Mouse (Mus musculus) retina, adult 2 months (tissue): ENCODE results near the gene Gpx4.
"Not testable (repeated sequence)": the region's sequence is repeated elsewhere in the genome, so short reads cannot be mapped to it uniquely, and the experiment has no call there.

Experiments used
- DNase-seq: peaks from one replicate; pipeline ENCODE4 v3.0.0-alpha.2; 2012; ENCODE audit warnings: low read depth, low spot score

The Gpx4 gene

DNA sequence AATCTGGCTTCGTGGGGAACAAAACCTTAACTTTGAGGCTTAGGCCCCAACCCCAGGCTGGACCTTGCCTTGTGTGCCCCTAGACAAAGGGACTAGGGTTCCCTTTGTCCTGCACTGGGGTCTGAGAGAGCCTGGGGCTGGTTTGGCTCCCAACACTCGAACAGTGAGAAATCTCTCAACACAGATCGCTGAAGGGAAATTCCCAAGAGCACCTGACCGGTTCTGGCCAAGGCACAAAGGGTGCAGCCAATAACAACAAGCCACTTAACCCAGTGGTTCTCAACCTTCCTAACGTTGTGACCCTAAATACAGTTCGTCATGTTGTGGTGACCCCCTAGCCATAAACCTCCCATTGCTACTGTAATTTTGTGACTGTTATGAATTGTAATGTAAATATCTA is 3.3 kb downstream of the Gpx4 start:
- DNase-seq: no peak

DNA sequence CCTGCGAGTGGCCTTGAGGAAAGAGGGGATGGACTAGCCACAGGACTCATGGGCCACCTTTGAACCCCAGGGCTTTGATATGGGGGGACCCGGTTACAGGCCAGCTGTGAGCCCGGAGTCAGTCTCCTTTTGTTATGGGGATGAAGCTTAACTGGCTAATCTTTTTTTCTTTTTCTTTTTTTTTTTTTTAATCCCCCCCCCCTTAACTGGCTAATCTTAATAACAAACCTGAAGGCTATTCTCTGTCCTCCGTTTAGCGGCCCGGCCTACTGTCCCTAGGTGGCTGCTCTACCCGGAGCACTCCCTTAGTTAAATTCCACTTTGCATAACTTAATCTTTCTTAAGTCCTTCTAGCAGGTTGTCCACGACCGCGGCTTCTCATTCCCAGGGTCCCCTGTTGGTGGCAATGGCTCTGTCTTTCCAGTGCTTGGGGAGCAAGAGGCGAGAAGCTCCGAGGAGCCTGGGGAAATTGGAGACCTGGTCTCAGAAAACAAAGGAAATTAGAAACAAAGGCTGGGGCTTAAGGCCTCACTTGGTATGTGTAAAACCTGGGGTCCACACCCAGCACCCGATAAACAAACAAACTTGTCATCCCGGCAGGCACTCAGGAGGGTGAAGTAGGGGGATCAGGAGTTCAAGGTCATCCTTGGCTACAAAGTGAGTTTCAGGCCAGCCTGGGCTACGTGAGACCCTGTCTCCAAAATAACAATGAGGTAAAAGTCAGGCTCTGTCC is 4.1 kb downstream of the Gpx4 start:
- no peak for DNase-seq

DNA sequence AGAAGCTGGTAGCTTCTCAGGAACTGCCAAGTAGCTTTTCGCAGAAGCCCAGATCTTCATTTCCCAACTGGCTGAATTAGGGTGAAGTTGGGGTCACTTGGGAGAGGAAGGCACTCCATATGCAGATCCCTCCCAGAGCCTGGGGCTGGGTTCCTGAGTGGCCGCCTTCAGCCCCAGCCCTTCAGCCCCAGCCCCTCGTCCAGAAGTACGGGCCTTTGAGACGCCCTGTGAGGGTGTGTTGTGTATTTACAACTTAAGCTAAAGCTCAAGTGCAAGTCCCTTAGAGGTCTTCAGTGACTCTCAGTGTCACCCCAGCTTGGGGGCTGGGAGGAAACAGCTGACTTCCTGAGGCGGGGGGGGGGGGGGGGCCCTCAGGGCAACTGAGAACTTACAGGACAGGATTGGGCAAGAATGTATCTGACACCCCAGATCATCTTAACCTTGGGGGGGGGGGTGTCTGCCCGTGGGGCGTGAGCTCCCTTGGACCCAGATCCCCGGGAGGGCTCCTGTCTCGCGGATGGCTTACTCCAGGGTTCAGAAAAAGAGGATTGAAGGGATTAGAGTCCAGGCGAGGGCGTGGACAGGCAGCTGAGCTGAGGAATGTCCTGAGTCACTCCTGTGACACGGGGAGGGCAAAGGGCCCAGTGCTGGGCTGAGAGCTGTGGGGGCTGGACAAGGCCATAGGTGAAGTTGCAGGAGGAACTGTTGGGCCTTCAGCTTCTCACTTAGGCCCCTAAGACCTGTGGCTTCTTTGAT is 4.8 kb downstream of the Gpx4 start:
- DNase-seq: peak; percentile 84

DNA sequence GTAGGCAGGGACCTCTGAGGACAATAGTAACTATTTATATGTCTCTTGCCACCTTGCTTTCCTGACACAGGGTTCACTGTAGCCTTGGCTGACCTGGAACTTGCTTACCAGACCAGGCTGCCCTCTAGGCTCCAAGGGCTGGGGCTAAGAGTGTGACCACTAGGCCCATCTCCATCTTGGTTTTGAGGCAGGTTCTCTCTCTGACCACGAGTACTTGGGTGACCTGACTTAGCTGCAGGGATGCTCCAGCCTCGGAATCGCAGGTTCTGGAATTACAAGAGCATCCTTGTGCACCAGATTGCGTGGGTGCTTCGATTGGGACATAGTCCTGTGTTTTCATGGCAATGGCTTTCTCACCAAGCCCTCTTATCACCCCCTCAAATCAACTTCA is 5.4 kb downstream of the Gpx4 start:
- no peak for DNase-seq

DNA sequence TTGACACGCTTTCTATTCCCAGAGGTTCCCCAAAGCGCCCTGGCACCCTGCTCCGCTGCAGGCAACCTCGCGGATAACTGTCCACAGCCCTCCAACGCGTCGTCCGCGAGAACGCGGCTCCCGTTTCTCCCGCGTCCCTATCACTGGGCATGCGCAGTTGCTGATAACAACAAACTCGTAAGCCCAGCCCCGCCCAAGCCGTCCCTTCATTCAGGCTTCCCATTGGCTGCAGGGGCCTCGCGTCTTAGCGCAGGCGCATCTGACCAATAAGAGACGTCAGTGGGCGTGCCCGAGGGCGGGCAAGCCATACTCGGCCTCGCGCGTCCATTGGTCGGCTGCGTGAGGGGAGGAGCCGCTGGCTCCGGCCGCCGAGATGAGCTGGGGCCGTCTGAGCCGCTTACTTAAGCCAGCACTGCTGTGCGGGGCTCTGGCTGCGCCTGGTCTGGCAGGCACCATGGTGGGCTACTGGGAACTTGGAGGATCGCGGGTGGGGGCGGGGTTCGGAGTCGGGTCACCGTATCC is 6.4 kb downstream of the Gpx4 start:
- DNase-seq: peak; percentile 99

DNA sequence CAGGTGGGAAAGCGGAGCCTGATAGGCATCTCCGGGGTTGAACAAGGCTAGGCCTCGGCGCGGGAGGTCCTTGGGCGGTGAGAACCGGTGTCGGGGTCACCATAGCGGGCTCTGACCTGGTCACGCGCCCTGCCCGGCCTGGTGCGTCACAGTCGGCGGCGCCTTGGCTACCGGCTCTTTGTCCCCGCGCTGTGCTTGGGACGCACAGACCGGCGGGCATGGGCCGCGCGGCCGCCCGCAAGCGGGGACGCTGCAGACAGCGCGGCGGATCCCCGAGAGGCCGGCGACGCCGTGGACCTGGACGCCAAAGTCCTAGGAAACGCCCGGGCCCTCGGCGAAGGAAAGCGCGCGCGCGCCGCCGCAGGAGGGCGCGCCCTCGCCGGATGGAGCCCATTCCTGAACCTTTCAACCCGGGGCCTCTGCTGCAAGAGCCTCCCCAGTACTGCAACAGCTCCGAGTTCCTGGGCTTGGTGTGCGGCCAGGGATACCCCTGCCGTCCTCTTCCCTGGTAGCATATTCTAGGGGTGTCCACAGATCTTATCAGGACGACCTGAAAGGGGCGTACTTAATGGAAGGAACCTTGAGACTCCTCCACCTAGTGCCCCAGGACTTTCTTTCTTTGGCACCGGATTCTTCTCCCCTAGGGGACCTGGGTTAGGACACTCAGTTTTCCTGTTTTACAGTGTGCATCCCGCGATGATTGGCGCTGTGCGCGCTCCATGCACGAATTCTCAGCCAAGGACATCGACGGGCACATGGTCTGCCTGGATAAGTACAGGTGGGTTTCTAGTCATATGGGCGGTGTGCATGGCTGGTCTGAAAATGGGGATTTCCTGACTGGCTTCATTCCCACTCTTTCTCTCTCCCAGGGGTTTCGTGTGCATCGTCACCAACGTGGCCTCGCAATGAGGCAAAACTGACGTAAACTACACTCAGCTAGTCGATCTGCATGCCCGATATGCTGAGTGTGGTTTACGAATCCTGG is 7.2 kb downstream of the Gpx4 start:
- no peak for DNase-seq

DNA sequence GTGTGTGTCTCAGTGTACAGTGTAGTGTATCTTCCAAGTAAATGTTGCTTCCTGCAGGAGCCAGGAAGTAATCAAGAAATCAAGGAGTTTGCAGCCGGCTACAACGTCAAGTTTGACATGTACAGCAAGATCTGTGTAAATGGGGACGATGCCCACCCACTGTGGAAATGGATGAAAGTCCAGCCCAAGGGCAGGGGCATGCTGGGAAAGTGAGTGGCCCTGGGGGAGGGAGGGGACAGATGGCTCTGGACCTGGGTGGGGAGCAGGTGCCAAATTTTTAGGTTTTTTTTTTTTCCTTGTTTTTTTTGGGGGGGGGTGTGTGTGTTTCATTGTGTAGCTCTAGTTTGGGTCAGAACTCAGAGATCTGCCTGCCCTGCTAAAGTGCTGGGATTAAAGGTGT is 7.9 kb downstream of the Gpx4 start:
- not testable (repeated sequence) for DNase-seq

DNA sequence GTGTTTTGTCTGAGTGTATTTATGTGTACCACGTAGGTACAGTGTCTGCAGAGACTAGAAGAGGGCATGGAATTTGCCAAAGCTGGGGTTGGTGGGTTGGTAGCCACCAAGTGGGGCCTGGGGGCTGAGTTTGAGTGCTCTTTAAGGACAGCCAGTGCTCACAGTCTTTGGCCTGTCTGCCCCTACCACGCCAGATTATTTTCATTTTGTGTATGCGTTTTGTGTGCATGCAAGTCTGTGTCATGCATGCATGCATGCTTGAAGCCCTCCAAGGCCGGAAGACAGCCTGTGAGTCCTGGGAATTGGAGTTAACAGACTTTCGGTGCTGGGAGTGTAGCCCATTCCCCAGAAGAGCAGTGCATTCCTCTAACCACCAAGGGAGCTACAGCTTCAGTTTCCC is 8.4 kb downstream of the Gpx4 start:
- no peak for DNase-seq

DNA sequence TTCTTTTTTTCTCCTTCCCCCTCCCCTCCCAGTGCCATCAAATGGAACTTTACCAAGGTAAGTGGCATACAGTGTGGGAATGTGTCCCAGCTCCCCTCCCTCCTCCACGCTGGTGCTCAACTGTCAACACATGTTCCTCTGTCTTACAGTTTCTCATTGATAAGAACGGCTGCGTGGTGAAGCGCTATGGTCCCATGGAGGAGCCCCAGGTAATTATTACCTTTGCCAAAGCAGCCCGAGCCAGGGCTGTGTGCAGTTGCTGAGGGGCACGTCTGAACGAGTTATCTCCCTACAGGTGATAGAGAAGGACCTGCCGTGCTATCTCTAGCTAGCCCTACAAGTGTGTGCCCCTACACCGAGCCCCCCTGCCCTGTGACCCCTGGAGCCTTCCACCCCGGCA is 8.9 kb downstream of the Gpx4 start:
- DNase-seq: no peak

DNA sequence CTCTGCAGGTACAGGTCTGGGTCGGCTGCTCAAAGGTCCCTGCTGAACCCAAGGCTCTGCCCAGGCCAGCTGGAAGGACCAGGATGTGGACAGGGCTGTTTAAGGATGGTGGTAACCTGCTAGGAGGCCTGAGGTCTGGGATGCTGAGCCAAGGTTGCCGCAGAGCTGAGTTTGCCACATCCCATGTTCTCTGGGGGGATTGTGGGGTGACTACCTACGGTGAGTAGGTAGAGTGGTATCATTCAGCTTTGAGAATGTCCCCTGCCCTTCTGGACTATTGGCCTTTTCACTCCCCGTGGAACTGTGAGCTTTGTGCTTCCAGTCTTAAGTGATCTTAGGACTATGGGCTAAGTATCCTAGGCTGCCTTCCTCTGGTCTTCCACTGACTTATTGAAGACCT is 9.5 kb downstream of the Gpx4 start:
- no peak for DNase-seq

DNA sequence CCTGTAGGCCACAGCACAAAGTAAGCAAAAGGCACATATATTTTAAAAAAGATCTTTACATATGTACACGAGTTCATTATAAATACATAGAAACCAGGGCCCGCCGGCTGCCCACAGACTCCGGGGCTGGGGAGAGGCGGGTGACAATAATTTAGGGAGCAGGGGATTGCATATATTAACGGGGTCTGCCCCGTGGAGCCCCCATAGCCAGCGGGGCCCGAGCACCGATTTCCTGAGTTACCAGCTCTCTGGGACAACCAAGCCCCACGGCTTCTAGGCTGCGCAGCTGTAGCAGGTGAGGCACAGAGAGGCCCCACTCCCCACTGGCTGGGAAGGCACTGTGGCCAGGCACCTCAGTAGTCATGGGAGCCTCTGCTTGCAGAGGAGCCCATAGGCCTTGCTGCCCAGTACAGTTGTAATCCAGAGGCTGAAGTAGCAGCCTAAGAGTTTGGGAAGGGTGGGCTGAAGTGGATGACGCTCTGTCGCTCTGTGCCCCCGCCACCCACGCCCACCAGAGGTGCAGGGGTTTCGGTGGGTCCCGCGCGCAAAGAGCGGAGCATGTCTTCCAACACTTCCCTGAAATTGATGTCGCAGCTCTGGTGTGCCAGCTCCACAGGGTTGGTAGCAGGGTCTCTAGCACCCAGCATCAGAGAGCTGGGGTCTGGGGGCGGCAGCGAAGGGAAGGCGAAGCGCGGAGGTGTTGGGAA is 10.2 kb downstream of the Gpx4 start:
- DNase-seq: no peak

DNA sequence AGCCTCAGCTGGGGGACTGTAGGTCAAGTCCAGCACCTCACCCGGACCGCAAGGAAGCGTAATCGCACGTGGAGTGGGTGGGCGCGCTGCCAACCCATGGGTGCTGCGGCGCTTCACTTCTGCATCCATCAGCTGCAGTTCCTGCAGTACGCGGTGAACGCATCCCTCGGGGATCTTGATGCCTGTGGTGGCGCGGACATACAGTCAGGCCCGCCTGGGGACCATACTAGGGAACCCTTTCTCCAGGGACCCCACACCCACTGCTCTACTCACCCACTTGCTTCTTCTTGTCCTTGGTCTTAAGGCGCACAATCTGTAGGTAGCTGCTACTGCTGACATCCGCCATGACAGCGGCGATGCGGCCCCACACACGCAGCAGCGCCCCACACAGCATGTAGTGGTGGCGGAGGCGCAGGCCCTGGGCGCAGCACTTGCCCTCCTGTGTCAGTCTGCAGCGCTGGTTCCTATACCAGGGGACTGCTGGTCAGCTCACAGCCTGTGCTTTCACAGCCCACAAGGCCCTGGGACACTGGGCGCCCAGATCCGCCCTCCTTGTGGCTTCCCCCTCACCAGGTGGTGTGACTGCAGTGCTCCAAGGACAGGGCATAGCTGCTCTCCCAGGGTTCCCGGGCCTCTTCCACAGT is 10.8 kb downstream of the Gpx4 start:
- DNase-seq: no peak

DNA sequence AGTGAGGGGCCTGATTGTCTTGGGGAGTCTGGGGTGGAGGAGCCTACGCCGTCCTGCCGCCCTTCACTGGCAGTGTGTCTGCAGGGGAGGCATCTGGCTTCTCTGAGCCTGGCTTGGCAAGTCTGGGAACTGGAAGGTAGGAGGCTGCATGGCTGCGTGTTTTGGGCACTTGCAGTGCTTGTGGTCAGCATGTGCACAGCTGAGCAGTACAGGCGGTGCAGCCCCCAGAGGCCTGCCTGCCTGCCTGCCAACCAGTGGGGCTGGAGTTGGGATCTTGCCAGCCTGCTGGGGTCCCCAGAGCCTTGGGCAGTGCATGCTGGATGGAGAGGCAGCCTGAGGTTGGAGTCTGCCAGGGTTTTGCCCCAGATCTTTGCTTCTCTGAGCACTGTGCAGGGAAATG is 16.1 kb downstream of the Gpx4 start:
- no peak for DNase-seq

DNA sequence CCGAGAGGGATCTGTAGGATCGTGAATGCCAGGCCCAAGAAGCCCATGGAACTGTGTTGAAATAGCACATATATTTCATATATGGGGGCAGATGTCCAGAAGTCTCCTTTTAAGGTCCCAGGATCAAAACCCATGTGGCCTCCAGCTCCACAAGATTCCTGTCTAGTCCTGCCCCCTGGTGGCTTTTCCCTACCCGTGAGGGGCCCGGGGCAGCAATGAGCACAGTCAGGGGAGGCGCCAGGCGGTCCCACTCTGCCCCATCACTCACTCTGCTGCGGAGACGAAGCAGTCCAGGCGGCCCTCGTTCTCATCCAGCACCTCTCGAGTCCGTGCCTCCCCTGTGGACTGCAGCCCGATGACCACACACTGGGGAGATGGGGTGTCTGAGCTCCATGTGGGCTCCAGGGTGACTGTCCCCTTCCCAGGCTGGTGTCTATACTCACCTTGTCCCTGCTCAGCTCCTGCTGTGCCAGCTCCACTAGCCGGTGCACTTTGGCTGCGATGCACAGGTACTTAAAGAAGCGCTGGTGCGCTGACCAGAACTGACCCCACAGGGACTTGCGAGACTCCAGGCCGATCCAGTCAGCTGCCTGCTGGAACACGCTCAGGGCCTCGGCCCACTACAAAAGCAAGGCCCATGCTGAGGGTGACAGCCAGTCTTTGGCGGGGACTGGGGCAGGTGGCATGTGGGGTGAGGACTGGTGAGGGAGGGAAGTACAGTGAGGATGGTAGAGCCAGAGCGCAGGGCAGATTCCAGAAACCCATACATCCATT is 17.1 kb downstream of the Gpx4 start:
- no peak for DNase-seq

DNA sequence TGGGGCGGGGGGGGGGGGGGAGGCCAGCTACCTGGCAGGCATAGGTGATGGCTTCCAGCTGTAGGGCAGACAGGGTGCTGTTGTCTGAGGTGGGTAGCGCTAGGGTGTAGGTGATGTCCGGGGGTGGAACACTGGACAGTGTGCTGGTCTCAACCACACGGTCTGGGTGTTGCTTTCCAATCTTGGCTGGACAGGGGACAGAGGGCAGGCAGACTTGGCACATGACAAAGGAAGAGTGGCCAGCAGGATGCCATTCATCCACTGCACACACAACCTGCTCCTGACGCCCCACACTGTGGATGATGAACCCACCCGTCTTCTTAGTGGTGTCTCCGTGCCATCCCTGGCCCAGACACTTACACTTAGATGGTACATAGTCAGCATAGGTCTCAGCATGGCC is 22.3 kb downstream of the Gpx4 start:
- DNase-seq: no peak

DNA sequence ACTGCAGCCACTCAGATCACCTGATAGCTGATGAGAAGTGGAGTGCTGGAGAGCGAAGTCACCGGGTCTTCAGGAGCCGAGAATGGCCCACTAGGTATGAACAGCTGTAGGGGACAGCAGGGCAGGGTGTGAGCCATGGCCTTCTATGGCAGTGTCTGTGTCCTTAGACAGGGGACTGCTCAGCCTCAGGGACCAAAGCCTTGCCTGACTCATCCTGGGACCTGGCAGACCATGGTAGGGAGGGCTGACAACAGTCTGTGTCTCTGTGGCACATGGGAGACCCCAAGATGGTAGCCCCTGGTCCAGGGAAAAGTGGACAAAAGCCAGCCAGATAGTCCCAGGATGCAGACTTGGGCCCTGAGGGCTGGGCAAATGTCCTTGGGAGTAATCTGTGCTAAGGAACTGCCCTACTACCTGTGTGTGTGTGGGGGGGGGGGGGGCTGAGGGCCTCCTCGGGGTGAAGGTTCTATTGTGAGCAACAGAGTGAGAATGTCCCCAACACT is 23.0 kb downstream of the Gpx4 start:
- DNase-seq: no peak

DNA sequence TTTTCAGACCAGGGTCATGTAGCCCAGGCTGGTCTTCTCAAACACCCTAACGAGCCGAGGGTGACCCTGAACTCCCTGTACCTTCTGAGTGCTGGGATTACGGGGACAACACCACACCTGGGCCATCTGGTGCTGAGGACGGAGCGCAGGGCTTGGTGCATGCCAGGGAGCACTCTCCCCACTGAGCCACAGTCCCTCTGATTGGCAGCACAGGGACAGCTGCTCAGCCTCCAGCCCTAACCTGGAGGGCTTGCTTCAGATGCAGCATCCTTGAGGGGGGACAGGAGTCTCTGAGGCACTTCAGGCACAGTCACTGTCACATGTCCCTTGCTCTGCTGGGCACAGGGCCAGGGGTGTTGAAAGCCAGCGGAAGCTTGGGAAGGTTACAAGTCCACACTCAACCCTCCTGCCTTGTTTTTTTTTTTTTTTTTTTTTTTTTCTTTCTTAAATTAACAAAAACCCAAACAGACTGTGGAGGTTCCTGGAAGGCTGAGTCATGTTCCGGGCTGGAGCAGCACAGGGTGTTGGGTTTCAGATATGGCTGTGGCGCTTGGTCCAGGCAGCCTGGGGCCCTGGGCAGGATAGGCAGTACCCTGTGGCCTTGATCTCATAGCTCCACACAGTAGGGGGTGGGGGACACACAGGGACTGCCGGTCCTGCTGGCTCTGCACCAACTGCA is 24.0 kb downstream of the Gpx4 start:
- no peak for DNase-seq

DNA sequence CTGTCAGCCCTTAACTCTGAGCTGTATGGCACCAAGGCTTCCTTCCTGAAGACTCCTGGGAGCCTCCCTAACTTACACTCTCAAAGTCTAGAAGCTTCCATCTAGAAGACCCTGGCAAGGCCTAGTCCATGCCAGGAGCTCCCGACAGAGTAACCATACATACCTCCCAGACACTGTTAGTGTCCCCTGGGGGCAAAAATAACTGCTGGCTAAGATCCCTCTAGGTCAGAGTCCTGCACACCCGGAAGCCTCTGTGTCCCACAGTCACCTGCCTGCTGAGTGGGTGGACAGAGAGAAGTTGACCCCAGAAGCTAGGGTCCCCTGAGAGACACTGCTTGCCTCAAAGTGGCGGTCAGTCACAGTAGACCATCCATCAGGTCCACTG is 24.5 kb downstream of the Gpx4 start:
- DNase-seq: no peak
